Mouse (Mus musculus): ENCODE data around the gene Dlg1. TPM values are rescaled to one million over a fixed set of nuclear protein-coding genes. Genes with fewer than 3 reads are reported as not detected.

The Dlg1 gene
- total RNA-seq, 2 experiments from 2014 or later, result 188 to 190 TPM

DNA sequence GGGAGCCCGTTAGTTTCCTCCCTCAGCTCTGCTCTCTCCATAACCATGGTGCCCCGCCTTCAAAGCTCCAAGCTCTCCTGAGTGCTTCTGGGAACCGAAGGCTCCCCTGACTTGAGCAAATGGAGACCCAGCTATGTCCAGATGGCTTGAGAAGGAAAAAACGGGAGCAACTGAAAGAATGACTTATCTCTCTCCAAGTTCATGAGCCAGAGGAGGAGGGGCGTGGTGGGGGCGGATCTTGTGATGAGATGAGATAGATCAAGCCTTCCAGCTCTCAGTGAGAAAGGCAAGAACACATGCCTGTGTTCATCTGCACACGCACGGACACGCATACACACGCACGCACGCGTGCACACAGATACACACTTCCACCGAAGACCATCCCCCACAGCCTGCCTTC is 220.1 kb downstream of the Dlg1 start:
- intact Hi-C loops (cut with DNase I), result no loop called here
- peak in 1 of 2 experiments; percentile 81 for DNase-seq (ENCODE audit: low spot score in 2 of 2)

- intact Hi-C loops (cut with DNase I), result no loop called here
- DNase-seq (ENCODE audit: low spot score in 2 of 2), result no peak
Measured at GRCm38 (mm10) chr16:31883902-31884301, 220.7 kb downstream of the Dlg1 start.

- intact Hi-C loops (cut with DNase I), result no loop called here
Measured at GRCm38 (mm10) chr16:31890907-31891306, 227.7 kb downstream of the Dlg1 start.

DNA sequence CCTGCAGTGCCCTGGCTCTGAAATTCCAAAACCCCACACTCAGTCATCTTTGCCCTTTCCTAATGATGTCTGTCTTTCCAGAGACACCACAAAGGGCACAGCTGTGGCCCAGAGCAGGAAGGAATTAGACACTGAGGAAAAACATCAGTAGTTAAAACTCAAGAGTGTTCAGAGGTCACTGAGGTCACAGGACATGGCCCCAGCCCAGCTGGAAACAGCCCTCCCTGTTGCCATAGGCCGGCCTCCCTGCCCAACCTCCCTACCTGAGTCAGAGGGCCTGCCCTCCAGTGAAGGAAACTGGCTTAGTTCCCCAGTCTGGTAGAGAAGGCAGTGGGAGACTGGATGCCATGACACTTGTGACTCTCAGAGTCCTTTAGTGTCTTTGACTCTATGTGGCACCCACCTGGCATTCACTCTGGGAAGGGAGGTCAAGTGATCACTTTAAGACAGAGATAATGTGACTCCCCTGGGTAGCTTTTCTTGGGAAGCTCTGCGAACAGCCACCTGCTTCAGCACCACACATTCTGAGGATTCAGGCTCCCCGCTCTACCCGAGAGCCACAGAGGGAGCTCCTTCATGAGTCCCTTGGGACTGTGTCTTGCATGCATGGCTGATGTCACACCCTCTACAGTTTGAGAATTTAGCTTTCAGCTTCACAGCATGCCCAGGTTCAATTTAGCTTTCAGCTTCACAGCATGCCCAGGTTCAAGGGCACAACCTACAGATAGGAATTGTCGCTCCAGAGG is 230.3 kb downstream of the Dlg1 start:
- DNase-seq (ENCODE audit: low spot score in 2 of 2), result no peak
- intact Hi-C loops (cut with DNase I), result no loop called here

More at GRCm38 (mm10) chr16:31890907-31891306, 227.7 kb downstream of the Dlg1 start:
- DNase-seq (ENCODE audit: low spot score in 2 of 2), result no peak

DNA sequence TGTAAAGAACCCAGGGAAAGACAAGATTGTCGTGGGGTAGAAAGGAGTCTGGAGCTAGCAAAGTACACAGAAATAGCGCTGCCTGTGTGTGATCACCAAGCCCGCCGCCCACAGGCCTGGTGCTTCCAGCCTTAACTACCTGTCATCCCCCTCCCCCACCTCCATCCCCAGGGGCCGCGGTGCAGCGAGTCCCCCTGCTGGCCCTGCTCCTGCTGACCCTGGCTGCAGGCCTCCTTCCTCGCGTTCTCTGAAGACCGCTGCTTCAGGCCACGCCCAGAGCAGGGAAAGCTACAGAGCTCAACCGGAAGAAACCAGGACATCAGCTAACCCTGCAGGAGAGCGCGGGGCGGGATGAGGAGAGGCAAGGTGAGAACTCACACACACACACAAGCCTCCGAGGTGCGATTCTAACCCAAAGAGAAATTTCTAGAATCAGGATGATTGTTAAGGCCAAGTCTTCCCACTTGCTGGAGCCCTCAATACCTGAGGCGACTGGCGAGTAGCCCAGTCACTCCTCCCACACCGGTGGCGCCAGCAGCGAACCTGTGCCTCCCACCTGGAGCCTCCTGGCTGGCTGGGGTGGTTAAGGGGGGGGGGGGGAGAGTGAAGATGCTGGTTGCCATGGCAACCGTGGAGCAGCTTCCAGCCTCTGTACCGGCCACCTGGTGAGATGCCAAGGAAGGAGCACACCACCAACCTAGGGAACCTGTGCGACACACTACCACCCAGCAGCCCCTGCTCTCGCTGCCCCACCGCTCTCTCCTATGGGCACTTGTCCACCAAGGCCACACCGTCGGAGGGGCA is 233.9 kb downstream of the Dlg1 start:
- intact Hi-C loops (cut with DNase I), result no loop called here
- DNase-seq (ENCODE audit: low spot score in 2 of 2), result peak; percentile 76 to 95

DNA sequence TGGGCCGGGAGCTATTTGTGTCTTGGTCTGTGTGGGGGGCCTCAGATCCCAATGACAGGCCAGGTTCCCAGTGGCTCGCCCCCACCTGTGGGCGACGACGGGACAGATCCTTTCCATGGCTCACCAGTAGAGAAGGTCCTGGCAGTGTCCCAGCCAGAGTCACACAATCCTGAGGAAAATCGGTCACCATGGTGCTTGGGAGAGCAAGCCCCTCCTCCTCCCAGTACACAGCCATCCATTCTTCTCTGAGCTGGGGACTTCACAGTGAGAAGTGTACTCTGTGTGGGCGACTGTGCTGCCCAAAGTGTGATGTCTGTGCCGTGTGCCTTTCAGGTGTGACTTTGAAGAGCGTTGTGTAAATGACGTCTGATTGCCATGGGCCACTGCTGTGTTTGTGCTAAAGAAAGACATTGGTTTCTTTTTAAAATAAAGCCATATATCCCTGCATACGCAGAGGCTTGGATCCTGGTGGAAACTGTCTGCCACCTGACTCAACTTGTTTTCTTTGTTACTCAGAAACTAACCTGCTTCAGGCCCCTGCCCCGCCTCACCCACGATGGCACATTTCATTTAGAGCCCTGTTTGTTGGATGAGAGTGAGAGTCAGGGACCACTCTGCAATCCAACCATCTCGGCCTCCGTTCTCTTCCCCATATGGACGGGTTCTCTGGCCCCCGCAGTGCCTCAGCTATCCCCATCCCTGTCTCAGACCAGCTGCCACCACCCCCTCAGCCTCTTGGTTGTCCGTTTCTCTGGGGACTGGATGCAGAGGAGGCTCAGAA is 235.5 kb downstream of the Dlg1 start:
- intact Hi-C loops (cut with DNase I), result loop anchor here (1.0 kb wide), 2 partner anchors 11 to 22 kb away; no protein-coding TSS in a partner anchor
- peak; percentile 87 to 98 for DNase-seq (ENCODE audit: low spot score in 2 of 2)

DNA sequence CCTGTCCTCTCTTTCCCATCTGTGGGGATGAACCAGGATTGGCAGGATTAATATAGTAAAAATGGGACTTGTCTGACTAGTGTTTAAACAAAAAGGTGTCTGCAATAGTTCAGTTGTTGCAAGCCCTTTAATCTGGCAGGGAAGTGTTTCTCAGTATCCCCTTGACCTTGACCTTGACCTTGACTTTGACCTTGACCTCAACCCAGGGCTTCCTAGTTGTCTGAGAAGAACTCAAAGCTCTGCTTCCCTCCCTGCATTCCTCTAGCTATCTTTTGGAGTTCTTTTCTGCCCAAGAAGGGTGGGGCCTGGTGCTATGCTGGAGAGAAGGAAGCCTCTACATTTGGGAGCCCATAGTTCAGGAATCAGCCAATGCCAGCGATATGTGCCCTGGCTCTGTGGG is 238.6 kb downstream of the Dlg1 start:
- intact Hi-C loops (cut with DNase I), result loop anchor here (10.0 kb wide), 1 partner anchor 307 kb away; no protein-coding TSS in a partner anchor
- no peak for DNase-seq (ENCODE audit: low spot score in 2 of 2)

GRCm38 (mm10) chr16:31903239-31903638 is 240.0 kb downstream of the Dlg1 start:
- DNase-seq (ENCODE audit: low spot score in 2 of 2), result peak in 1 of 2 experiments; percentile 84
- intact Hi-C loops (cut with DNase I), result loop anchor here (10.0 kb wide), 1 partner anchor 308 kb away; no protein-coding TSS in a partner anchor

GRCm38 (mm10) chr16:31905331-31905730 is 242.1 kb downstream of the Dlg1 start:
- intact Hi-C loops (cut with DNase I), result loop anchor here (5.0 to 10.0 kb wide), 3 partner anchors 143 to 443 kb away; no protein-coding TSS in a partner anchor
- DNase-seq (ENCODE audit: low spot score in 2 of 2), result no peak

GRCm38 (mm10) chr16:31905891-31906825 is 242.9 kb downstream of the Dlg1 start:
- intact Hi-C loops (cut with DNase I), result loop anchor here (5.0 to 10.0 kb wide), 3 partner anchors 144 to 444 kb away; no protein-coding TSS in a partner anchor

DNA sequence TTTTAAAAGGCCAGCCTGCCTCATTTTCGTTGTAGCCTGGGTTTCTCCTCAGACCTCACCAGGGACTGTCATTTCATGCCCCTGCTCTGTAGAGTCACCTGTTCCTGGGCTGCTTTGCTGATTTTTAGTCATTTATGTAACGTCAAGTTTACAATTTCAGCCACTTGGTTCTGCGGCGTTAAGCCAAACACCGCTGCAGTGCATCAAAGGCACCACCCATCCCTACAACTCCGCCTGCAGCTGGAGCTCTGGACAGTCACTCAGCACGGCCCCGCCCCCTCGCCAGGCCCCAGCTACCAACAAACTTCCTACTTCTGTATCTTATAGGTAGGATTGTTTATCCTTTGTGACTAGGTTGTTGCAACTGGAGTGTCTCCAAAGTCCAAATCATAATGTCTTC is 243.7 kb downstream of the Dlg1 start:
- intact Hi-C loops (cut with DNase I), result loop anchor here (5.0 to 10.0 kb wide), 3 partner anchors 145 to 445 kb away; no protein-coding TSS in a partner anchor
- peak in 1 of 2 experiments; percentile 44 for DNase-seq (ENCODE audit: low spot score in 2 of 2)

More at GRCm38 (mm10) chr16:31905891-31906825, 242.9 kb downstream of the Dlg1 start:
- DNase-seq (ENCODE audit: low spot score in 2 of 2), result peak in 1 of 2 experiments; percentile 66

- intact Hi-C loops (cut with DNase I), result loop anchor here (1.0 to 10.0 kb wide), 5 partner anchors 11 to 447 kb away; no protein-coding TSS in a partner anchor
- peak; percentile 53 to 94 for DNase-seq (ENCODE audit: low spot score in 2 of 2)
Measured at GRCm38 (mm10) chr16:31908959-31909358, 245.7 kb downstream of the Dlg1 start.

- intact Hi-C loops (cut with DNase I), result no loop called here
- DNase-seq (ENCODE audit: low spot score in 2 of 2), result no peak
Measured at GRCm38 (mm10) chr16:31910281-31910847, 247.1 kb downstream of the Dlg1 start.

- intact Hi-C loops (cut with DNase I), result loop anchor here (1.0 to 2.0 kb wide), 2 partner anchors 39 to 166 kb away; partner anchors contain the start of gene Meltf
- DNase-seq (ENCODE audit: low spot score in 2 of 2), result no peak
Measured at GRCm38 (mm10) chr16:31917776-31918175, 254.5 kb downstream of the Dlg1 start.

DNA sequence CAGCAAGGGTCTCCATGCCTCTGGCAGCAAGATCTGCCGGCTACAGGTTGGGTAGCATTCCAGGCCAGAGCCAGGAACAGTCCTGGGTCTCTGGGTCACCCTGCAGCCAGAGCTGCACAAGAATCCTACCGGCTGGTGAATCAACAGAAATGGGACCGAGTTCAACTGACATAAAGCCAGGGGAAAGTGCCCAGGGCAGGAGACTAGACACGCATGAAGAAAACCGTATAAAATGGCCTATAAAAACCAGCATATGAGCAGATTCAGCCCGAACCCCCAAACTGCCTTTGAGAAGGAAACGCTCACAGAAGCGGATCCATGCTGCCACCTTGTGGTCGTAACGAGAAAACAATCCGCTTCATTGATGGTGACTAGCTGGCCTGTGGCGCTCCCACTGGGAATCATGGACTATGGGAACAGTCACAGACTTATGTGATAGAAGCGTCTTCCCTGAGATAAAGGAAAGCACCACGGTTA is 255.0 kb downstream of the Dlg1 start:
- DNase-seq (ENCODE audit: low spot score in 2 of 2), result peak; percentile 92 to 96
- intact Hi-C loops (cut with DNase I), result loop anchor here (1.0 to 2.0 kb wide), 2 partner anchors 39 to 167 kb away; partner anchors contain the start of gene Meltf

DNA sequence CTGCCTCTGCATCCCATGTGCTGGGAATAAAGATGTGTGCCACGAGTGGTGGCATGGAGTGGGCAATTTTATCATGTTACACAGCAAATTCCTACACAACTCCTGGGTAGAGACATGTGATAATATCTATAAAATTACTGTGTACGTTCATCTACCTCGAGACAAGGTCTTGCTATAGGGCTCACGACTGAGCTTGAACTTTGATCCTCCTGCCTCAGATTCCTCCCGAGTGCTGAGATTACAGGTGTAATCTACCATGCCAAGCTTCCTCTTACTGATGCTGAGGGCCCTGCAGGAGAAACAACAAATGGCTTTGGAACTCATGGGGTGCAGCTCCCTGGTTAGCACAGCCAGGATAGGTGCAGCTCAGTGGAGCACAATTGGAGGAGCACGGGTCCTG is 261.1 kb downstream of the Dlg1 start:
- no peak for DNase-seq (ENCODE audit: low spot score in 2 of 2)

More for the DNA sequence above, 261.1 kb downstream of the Dlg1 start:
- intact Hi-C loops (cut with DNase I), result no loop called here
